Mouse (Mus musculus) CH12.LX (cell line): Measurements from ENCODE around the gene Asic2. TPM values are rescaled to one million over a fixed set of nuclear protein-coding genes. Genes with fewer than 3 reads are reported as not detected.

Experiments used
- DNase-seq: peaks from one replicate; pipeline ENCODE4 v3.0.0-alpha.2; 2013; ENCODE audit errors: extremely low read depth
- H3K27ac ChIP-seq: 2 replicates; pipeline ENCODE4 v1.5.1; 2012; ENCODE audit warnings: low read depth, mild to moderate bottlenecking, control low read depth, moderate library complexity; ENCODE audit not compliant: insufficient read depth
- H3K27me3 ChIP-seq: replicated peaks from 2 replicates; pipeline ENCODE3; 2012; ENCODE audit warnings: inconsistent platforms
- H3K36me3 ChIP-seq, 2 experiments: replicated peaks in 1 of 2; 2 replicates each; pipeline versions ENCODE3 to v1.6.1; 2012; ENCODE audit warnings: inconsistent platforms in 1 of 2, low read length in 1 of 2, mild to moderate bottlenecking in 1 of 2, mixed read lengths in 1 of 2, moderate library complexity in 1 of 2; ENCODE audit not compliant: control insufficient read depth in 1 of 2, insufficient read depth in 1 of 2
- H3K4me1 ChIP-seq, 2 experiments: 2 replicates each; pipeline ENCODE4 v1.6.1; 2012; ENCODE audit warnings: inconsistent platforms in 1 of 2, moderate library complexity in 1 of 2; ENCODE audit not compliant: insufficient read depth in 2 of 2, control insufficient read depth in 1 of 2
- H3K4me2 ChIP-seq: 2 replicates; pipeline ENCODE4 v1.6.1; 2012; ENCODE audit warnings: low read depth, mild to moderate bottlenecking, control low read depth; ENCODE audit not compliant: poor library complexity, insufficient read depth, severe bottlenecking
- H3K4me3 ChIP-seq, 3 experiments: fragments of 150-350 bp in 1 of 3; sonication (generic) in 1 of 3; replicated peaks in 1 of 3; 2 replicates each; pipeline versions ENCODE3 to v1.5.1; 2011 to 2012; ENCODE audit warnings: low read depth in 2 of 3, low read length in 2 of 3, mild to moderate bottlenecking in 2 of 3, moderate library complexity in 2 of 3, control low read depth in 1 of 3, improper control_type of control experiment in 1 of 3, inconsistent platforms in 1 of 3, mixed read lengths in 1 of 3; ENCODE audit not compliant: poor library complexity in 1 of 3
- H3K79me2 ChIP-seq: replicated peaks from 2 replicates; pipeline ENCODE4 v1.6.1; 2012; ENCODE audit warnings: mild to moderate bottlenecking, moderate library complexity; ENCODE audit not compliant: control insufficient read depth, poor library complexity, insufficient read depth, severe bottlenecking; ENCODE audit errors: extremely low read depth
- H3K9ac ChIP-seq: 2 replicates; pipeline ENCODE4 v1.6.1; 2012; ENCODE audit warnings: low read depth, mild to moderate bottlenecking, control low read depth, moderate library complexity; ENCODE audit not compliant: insufficient read depth
- H3K9me3 ChIP-seq: replicated peaks from 2 replicates; pipeline ENCODE3; 2012; ENCODE audit warnings: low read length, inconsistent platforms, mixed read lengths
- CHD1 ChIP-seq: IDR thresholded peaks from 2 replicates; pipeline ENCODE4 v1.6.1; 2012; ENCODE audit warnings: low read depth, low read length, improper control_type of control experiment, inconsistent platforms
- CHD2 ChIP-seq: IDR thresholded peaks from 2 replicates; pipeline ENCODE4 v1.6.1; 2011; ENCODE audit warnings: low read length, improper control_type of control experiment
- CTCF ChIP-seq, 2 experiments: IDR thresholded peaks in 1 of 2; conservative IDR thresholded peaks in 1 of 2; 2 replicates each; pipeline ENCODE4 v1.5.1; 2011 to 2012; ENCODE audit warnings: low read depth in 2 of 2, low read length in 2 of 2, improper control_type of control experiment in 1 of 2, inconsistent platforms in 1 of 2, mild to moderate bottlenecking in 1 of 2, moderate library complexity in 1 of 2
- ELF1 ChIP-seq: IDR thresholded peaks from 2 replicates; pipeline ENCODE4 v1.6.1; 2014; ENCODE audit warnings: low read depth, mild to moderate bottlenecking, inconsistent platforms, low read length, improper control_type of control experiment
- ETS1 ChIP-seq: conservative IDR thresholded peaks from 2 replicates; pipeline ENCODE4 v1.6.1; 2012; ENCODE audit warnings: low read depth, mild to moderate bottlenecking, inconsistent platforms, low read length, improper control_type of control experiment, moderate library complexity
- HCFC1 ChIP-seq: IDR thresholded peaks from 2 replicates; pipeline ENCODE4 v1.6.1; 2012; ENCODE audit warnings: low read depth, mild to moderate bottlenecking, inconsistent platforms, low read length, improper control_type of control experiment
- JUN ChIP-seq: IDR thresholded peaks from 2 replicates; pipeline ENCODE4 v1.6.1; 2011; ENCODE audit warnings: low read depth, mild to moderate bottlenecking, low read length, improper control_type of control experiment, moderate library complexity; ENCODE audit not compliant: insufficient read depth
- JUND ChIP-seq: conservative IDR thresholded peaks from 2 replicates; pipeline ENCODE4 v1.6.1; 2011; ENCODE audit warnings: low read depth, low read length, improper control_type of control experiment
- KAT2A ChIP-seq: IDR thresholded peaks from 2 replicates; pipeline ENCODE4 v1.6.1; 2012; ENCODE audit warnings: low read length, improper control_type of control experiment, inconsistent platforms; ENCODE audit not compliant: insufficient replicate concordance
- MAX ChIP-seq: IDR thresholded peaks from 2 replicates; pipeline ENCODE4 v1.6.1; 2011; ENCODE audit warnings: low read length, improper control_type of control experiment
- MAZ ChIP-seq: IDR thresholded peaks from 2 replicates; pipeline ENCODE4 v1.6.1; 2012; ENCODE audit warnings: low read depth, mild to moderate bottlenecking, inconsistent platforms, low read length, improper control_type of control experiment, moderate library complexity
- MEF2A ChIP-seq: IDR thresholded peaks from 2 replicates; pipeline ENCODE4 v1.6.1; 2014; ENCODE audit warnings: low read depth, mild to moderate bottlenecking, inconsistent platforms, low read length, improper control_type of control experiment, borderline replicate concordance
- MXI1 ChIP-seq: IDR thresholded peaks from 2 replicates; pipeline ENCODE4 v1.6.1; 2011; ENCODE audit warnings: mild to moderate bottlenecking, low read depth, low read length, improper control_type of control experiment
- MYC ChIP-seq: IDR thresholded peaks from 2 replicates; pipeline ENCODE4 v1.6.1; 2011; ENCODE audit warnings: low read depth, mild to moderate bottlenecking, improper control_type of control experiment, low read length
- PAX5 ChIP-seq: IDR thresholded peaks from 2 replicates; pipeline ENCODE4 v1.6.1; 2012; ENCODE audit warnings: low read length, inconsistent platforms, mixed read lengths
- POLR2A ChIP-seq: IDR thresholded peaks from 2 replicates; pipeline ENCODE4 v1.6.1; 2011; ENCODE audit warnings: low read depth, mild to moderate bottlenecking, improper control_type of control experiment, low read length
- POLR2AphosphoS2 ChIP-seq: IDR thresholded peaks from 2 replicates; pipeline ENCODE4 v1.6.1; 2011; ENCODE audit warnings: low read depth, low read length, improper control_type of control experiment
- SIN3A ChIP-seq: IDR thresholded peaks from 2 replicates; pipeline ENCODE4 v1.6.1; 2012; ENCODE audit warnings: low read length, improper control_type of control experiment, inconsistent platforms
- SMC3 ChIP-seq: IDR thresholded peaks from 2 replicates; pipeline ENCODE4 v1.6.1; 2011; ENCODE audit warnings: low read depth, low read length, improper control_type of control experiment
- TBP ChIP-seq: conservative IDR thresholded peaks from 2 replicates; pipeline ENCODE4 v1.6.1; 2011; ENCODE audit warnings: low read depth, low read length, improper control_type of control experiment
- TCF12 ChIP-seq: IDR thresholded peaks from 2 replicates; pipeline ENCODE4 v1.6.1; 2014; ENCODE audit warnings: low read depth, mild to moderate bottlenecking, inconsistent platforms, low read length, improper control_type of control experiment
- UBTF ChIP-seq: IDR thresholded peaks from 2 replicates; pipeline ENCODE4 v1.6.1; 2012; ENCODE audit warnings: low read depth, mild to moderate bottlenecking, inconsistent platforms, low read length, improper control_type of control experiment, moderate library complexity
- USF2 ChIP-seq: conservative IDR thresholded peaks from 2 replicates; pipeline ENCODE4 v1.6.1; 2011; ENCODE audit warnings: low read depth, low read length, improper control_type of control experiment
- ZKSCAN1 ChIP-seq: IDR thresholded peaks from 2 replicates; pipeline ENCODE4 v1.6.1; 2012; ENCODE audit warnings: low read depth, inconsistent platforms, low read length, improper control_type of control experiment, borderline replicate concordance
- ZMIZ1 ChIP-seq: IDR thresholded peaks from 2 replicates; pipeline ENCODE4 v1.6.1; 2012; ENCODE audit warnings: low read depth, mild to moderate bottlenecking, inconsistent platforms, low read length, improper control_type of control experiment
- ZNF384 ChIP-seq: IDR thresholded peaks from 2 replicates; pipeline ENCODE4 v1.6.1; 2012; ENCODE audit warnings: low read depth, low read length, improper control_type of control experiment, inconsistent platforms
- dilution Hi-C: fragments of 300-500 bp; cut with MboI; formaldehyde crosslinking; loops from 2 replicates; pipeline ENCODE4 v1.14.3; 2020; ENCODE audit warnings: low sequenced_read_pairs; ENCODE audit not compliant: extremely low pct_unique_long_range_greater_than_20kb, extremely low pct_ligation_motif_present
- in situ Hi-C: fragments of 300-500 bp; cut with MboI; formaldehyde crosslinking; loops from 3 replicates; pipeline ENCODE4 v1.14.3; 2019; ENCODE audit warnings: low sequenced_read_pairs, low pct_ligation_motif_present, low pct_unique_long_range_greater_than_20kb, mixed read lengths
- polyA plus RNA-seq: library from polyadenylated mRNA; unstranded; fragments of >175 nt; gene quantifications from 2 replicates; pipeline ENCODE4 v1.2.1, GENCODE M21; 2012; ENCODE audit warnings: low read depth; ENCODE audit not compliant: insufficient read length
- total RNA-seq, 2 experiments: library from RNA; depleted of rRNA; stranded (reverse); fragments of 300-350 nt in 1 of 2; fragments of >200 nt in 1 of 2; gene quantifications; 2 replicates each; pipeline ENCODE4 v1.2.3; 2012 to 2014

The Asic2 gene
- total and polyA plus RNA-seq, 3 experiments: not detected

- in situ Hi-C loops: no loop called here
- Histone ChIP-seq H3K79me2 (no peaks in the 10 kb centered on the region), H3K27ac (no peak overlapping the region), H3K4me2 (no peak overlapping the region), H3K4me3 (no peak overlapping the region), H3K4me1 (no peaks in the 10 kb centered on the region)
- no peak for TF ChIP-seq TCF12
- no peak for TF ChIP-seq MYC
- TF ChIP-seq, all 38 proteins: peak for 0
- Histone ChIP-seq H3K36me3 (no peaks in the 10 kb centered on the region), H3K9me3 (no peaks in the 10 kb centered on the region), H3K9ac (no peak overlapping the region), H3K27me3 (peaks cover 90% of the 10 kb centered on the region)
- dilution Hi-C loops: no loop called here
- no peak for DNase-seq
Measured at GRCm38 (mm10) chr11:80948103-80948502, 1020.2 kb downstream of the Asic2 start.

GRCm38 (mm10) chr11:80946163-80946562, 1022.1 kb downstream of the Asic2 start:
- TF ChIP-seq UBTF (no peak), ETS1 (no peak), CHD2 (no peak), CTCF (conservative IDR thresholded peaks at IDR 0.05 in 1 of 2, IDR thresholded peaks at IDR 0.05 in 1 of 2; ENCODE audit: low read depth in 2 of 2, low read length in 2 of 2) (no peak), MAZ (no peak), MXI1 (no peak), USF2 (no peak), HCFC1 (no peak), JUND (no peak), MAX (no peak)
- Histone ChIP-seq H3K27ac (no peak overlapping the region), H3K4me3 (no peak overlapping the region), H3K27me3 (peaks cover 89% of the 10 kb centered on the region), H3K36me3 (no peaks in the 10 kb centered on the region), H3K9me3 (no peaks in the 10 kb centered on the region), H3K4me1 (no peaks in the 10 kb centered on the region), H3K79me2 (no peaks in the 10 kb centered on the region), H3K9ac (no peak overlapping the region), H3K4me2 (no peak overlapping the region)
- in situ Hi-C loops (no loop called here), dilution Hi-C loops (no loop called here)
- DNase-seq: no peak

GRCm38 (mm10) chr11:80923286-80923951, 1044.8 kb downstream of the Asic2 start:
- Histone ChIP-seq H3K4me2 (no peak overlapping the region), H3K9ac (no peak overlapping the region), H3K9me3 (no peaks in the 10 kb centered on the region), H3K4me1 (no peaks in the 10 kb centered on the region; a peak in 1 of 4 replicates), H3K36me3 (no peaks in the 10 kb centered on the region), H3K27me3 (peaks cover 78% of the 10 kb centered on the region), H3K79me2 (no peaks in the 10 kb centered on the region), H3K4me3 (no peak overlapping the region), H3K27ac (no peak overlapping the region)
- dilution Hi-C loops (no loop called here), in situ Hi-C loops (loop anchor here (25.0 kb wide), 1 partner anchor 589 kb away; no protein-coding TSS in a partner anchor)
- no peak for DNase-seq
- TF ChIP-seq ZNF384 (no peak), ZKSCAN1 (no peak), SMC3 (no peak), MEF2A (no peak), TBP (no peak), PAX5 (no peak), KAT2A (no peak), USF2 (no peak), MYC (no peak), POLR2A (no peak), POLR2AphosphoS2 (no peak), ELF1 (no peak), UBTF (no peak), SIN3A (no peak), ZMIZ1 (no peak), ETS1 (no peak), CTCF (conservative IDR thresholded peaks at IDR 0.05 in 1 of 2, IDR thresholded peaks at IDR 0.05 in 1 of 2; ENCODE audit: low read depth in 2 of 2, low read length in 2 of 2) (no peak), JUN (no peak), CHD1 (no peak)
